Mouse (Mus musculus) gastrocnemius, adult 8-10 months (tissue): Measurements from ENCODE around the gene Vps51. TPM values are rescaled to one million over a fixed set of nuclear protein-coding genes. Genes with fewer than 3 reads are reported as not detected.
"Not testable (repeated sequence)": the region's sequence is repeated elsewhere in the genome, so short reads cannot be mapped to it uniquely, and the experiment has no call there.

Experiments
- DNase-seq, 2 experiments: peaks; one replicate each; pipeline ENCODE4 v3.0.0; 2022; ENCODE audit warnings: low spot score in 2 of 2
- total RNA-seq, 4 experiments: library from RNA; stranded (reverse); gene quantifications; 2 replicates each; pipeline ENCODE4 v1.2.4; 2022

The Vps51 gene
- total RNA-seq, 4 experiments from 2014 or later: 17.0 to 23.5 (median 20.4) TPM

DNA sequence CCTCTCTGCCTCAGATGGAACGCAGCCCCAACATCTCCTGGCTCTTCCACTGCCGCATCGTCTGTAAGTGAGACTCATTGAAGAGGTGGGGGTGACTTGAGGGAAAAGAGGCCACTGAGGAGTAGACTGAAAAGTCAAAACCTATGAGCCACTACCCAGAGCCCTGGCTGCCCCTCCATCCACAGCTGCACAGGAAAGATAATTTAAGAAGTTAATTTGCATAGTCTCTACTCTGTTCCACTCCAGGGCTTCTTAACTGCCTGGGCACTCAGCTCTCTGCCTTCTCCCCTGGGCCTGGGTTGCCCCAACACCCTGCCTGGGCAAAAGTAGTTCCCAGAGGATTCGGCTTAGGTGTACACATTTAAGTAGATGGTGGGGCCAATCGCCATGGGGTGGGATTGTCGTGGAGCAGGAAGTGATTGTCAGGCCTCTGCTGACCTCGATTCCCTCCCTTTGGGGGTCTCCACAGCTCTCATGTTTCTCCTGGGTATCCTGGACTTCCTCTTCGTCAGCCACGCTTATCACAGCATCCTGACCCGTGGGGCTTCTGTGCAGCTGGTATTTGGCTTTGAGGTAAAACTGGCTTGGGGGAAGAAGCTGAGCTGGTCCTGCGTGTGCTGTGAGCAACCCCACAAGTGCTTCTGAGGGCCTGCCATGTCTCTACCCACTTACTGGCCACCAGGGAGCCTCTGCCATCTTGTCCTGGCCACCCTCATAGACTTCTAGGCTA is 28.2 kb downstream of the Vps51 start:
- DNase-seq: no peak

DNA sequence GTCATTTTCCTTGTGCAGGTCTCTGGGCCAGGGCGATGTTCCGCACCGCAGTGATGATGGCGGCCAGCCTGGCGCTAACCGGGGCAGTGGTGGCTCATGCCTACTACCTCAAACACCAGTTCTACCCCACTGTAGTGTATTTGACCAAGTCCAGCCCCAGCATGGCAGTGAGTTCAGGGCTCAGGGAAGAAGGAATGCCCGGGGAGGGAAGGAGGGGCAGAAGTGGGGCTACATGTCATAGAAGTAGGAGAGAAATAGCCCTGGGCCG is 29.2 kb downstream of the Vps51 start:
- DNase-seq: no peak

DNA sequence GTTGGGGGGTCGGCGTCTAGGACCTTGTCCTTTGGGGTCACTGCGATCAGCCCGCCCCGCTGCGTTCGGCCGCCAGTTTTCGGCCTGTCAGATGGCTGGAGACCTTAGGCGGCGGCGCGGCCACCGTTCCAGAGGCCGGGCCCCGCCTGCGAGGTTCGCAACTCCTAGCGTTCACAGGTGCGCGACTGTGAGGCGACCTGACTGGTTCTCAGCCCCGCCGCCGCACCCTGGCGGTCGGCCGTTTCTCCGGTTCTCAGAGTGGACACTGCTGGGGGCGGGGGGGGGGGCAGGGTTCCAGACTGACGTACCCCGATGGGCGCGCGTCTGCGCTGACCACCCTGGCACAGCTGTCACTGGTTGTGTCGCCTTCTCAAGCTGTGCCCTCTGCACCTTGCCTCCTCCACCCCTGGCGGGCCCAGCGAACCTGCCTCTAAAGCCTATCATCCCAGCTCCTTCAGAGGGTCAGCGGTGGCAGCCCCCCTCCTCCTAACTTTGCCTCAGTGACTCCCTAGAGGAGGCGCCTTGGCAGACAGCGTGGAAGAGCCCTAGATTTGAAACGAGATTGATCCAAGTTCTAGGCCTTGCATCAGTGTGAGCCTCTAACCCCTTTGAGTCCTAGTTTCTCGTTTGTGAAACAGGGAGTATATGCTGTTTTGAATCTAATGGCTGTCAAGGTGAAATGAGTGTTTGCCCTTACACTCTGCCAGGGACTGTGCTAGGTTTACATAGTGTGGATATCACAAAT is 29.7 kb downstream of the Vps51 start:
- DNase-seq: no peak

DNA sequence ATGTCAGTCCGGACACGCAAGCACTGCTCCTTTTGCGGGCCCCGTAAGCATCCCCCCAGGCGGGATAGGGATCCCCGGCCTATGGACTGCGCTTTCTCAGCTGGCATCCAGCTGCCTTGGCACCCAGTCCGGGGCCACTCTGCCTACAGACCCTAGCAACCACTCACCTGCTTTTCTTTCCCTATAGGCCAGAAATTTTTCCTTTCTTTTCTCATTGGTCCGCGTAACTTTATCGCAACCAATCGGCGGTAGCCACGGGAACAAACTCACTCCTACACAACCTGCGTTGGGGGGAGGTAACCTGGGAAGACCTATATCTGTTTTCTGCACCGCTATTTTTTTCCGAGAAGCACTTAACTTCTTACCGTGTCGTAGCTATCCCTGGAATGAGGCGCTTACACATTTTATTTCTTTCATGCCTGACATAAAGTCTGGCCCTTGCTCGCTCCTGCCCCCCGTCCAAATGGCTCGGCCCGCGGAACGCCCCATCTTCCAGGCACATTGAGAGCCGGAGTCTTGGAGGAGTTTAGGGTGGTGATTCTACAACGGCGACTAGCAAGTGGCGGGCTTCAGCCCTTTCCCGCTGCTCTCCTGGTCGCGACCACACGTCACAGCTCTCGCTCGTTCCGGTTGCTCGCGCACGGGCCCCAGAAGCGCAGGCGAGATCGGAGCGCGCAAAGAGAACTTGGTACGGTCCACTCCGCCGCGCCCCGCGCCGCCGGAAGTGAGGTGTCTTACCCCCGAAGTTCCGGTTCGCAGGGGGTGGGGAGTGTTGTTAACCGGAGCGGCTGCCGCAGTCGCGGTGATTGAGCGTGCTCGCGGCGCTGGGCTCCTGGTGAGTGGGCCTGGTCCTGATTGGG is 30.5 kb downstream of the Vps51 start, which contains the start of gene Syvn1:
Gene Syvn1, plus strand, starts transcription at position 283 of the 860 bp plus-strand sequence.
- peak; percentile 82 for DNase-seq

DNA sequence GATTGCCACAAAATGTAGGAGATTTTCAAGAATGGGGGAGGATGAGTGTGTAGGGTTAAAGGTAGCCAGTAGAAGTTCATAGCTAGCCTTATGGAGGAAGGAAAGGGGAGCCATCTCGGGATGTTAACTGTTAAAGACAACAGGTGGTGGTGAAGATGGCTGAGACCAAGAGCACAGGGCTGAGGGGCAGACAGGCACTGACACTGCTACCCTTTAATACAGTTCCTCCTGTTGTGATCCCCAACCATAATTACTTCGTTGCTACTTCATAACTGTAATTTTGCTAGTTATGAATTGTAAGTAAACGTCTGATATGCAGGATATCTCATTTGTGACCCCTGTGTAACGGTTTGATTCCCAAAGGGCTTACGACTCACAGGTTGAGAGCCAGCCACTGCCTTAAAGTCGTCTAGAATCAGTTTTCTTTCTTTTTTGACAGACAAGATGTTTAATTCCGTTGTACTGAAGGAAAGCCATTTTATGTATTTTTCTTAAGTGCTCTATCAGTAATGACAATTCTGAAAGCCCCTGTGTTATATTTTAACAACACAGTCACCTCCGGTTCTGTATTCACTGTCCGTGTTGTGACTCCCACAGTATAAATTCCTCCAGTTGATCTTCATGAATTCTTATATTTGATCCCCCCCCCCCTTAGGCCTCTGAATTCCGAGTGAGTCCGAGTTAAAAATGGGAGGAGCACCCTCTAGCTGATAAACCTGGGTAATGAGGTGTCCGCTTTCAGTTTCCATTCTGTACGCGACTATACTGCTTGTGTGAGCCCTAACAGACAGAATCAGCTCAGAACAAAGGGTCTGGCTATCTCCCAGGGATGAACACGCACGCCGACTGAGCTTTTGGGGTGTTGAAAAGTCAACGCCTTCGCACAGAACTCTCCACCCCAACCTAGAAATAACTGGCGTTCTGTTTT is 31.4 kb downstream of the Vps51 start:
- DNase-seq: no peak

DNA sequence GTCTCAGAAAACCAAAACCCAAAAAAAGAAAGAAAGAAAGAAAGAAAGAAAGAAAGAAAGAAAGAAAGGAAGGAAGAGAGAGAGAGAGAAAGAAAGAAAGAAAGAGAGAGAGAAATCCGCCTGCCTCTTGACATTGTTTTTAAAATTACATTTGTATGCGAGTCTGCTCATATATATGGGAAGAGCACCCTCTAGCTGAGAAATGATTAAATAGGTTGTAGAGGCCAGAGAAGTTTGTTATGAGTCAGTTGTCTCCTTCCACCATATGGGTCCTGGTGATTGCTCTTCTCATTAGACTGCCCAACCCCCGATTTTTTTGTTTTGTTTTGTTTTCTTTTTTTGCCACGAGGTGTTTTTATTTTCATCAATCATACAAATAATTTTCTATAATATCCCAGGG is 32.9 kb downstream of the Vps51 start:
- DNase-seq: not testable (repeated sequence)

DNA sequence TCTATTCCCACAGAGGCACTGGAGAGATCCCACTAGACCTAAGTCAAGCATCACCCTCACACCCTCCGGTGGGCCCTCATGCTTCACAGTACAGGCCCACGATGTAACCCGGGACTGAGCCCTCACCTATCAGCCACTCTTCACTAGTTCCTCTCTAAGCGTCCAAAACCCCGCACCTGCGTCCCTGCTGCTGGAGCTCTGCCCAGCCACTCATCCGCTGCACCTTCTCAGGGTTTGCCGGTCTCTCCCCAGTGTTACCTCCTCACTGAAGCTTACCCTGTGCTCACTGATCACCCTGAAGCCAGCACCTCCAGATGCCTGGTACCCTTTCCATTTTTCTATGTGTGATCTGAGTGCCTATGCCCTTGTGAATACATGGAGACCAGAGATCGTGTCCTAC is 34.7 kb downstream of the Vps51 start:
- no peak for DNase-seq

DNA sequence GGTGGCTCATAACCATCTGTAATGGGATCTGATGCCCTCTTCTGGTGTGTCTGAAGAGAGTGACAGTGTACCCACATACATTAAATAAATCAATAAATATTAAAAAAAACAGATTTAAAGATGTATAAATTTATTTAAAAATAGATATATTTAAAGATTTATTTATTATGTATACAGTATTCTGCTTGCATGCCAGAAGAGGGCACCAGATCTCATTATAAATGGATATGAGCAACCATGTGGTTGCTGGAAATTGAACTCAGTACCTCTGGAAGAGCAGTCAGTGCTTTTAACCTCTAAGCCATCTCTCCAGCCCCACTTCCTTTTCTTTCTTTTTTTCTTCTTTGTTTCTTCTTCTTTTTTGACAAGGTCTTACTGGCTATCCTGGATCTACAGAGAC is 37.0 kb downstream of the Vps51 start:
- no peak for DNase-seq

DNA sequence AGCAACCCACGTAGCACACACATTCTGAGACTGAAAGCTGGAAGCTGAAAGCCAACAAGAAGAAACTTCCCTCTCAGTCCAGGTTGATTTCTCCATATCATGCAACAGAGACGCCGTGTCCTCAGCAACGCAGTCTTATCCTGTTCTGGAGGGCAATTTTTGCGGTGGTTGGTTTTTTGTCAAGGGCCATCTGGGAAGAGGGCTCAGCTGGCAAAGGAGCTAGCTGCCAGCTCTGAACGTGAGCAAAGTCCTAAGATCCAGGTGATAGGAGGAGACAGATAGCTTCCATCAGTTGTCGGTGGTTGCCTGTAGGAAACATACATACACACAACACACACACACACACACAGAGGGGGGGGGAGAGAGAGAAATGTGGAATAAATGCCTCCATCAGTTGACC is 38.7 kb downstream of the Vps51 start:
- DNase-seq: no peak

DNA sequence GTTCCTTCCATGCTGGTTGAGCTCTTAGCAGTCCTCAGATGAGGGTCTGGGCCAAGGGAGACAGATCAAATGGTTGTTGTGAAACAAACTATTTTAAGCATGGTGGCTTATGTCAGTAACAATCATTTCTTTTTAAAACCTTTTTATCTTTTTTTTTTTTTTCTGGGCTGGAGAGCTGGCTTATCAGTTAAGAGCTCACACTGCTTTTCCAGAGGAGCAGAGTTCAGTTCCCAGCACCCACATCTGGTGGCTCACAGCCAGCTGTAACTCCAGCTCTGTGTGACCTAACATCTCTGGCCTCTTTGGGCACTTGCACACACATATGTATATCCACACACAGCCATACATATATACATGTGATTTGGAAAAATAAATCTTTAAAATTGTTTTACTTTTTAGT is 39.3 kb downstream of the Vps51 start:
- no peak for DNase-seq

DNA sequence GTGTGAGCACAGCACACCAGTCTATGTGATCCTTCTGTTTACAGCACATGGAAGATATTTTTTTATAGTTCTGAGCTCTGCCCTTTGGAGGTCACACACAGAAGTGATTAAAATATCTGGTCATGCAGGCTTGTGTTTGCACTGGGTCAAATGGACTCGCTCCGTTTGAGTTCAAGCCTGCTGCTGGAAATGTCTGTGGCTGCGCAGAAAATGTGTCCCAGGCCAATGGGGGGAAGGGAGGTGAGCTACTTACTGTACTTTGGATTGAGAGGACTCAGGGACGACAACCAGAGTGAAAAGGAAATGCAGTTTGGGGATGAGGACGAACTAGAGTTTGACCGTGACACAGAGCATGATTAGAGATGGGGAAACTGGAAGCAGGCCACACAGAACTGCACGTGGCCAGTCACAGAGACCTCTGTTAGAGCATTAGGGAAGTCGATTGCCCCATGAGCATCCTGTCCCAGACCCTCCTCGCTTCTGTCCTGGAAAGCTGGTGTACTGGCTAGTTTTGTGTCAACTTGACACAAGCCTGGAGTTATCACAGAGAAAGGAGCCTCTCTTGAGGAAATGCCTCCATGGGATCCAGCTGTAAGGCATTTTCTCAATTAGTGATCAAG is 41.0 kb downstream of the Vps51 start:
- DNase-seq: no peak

DNA sequence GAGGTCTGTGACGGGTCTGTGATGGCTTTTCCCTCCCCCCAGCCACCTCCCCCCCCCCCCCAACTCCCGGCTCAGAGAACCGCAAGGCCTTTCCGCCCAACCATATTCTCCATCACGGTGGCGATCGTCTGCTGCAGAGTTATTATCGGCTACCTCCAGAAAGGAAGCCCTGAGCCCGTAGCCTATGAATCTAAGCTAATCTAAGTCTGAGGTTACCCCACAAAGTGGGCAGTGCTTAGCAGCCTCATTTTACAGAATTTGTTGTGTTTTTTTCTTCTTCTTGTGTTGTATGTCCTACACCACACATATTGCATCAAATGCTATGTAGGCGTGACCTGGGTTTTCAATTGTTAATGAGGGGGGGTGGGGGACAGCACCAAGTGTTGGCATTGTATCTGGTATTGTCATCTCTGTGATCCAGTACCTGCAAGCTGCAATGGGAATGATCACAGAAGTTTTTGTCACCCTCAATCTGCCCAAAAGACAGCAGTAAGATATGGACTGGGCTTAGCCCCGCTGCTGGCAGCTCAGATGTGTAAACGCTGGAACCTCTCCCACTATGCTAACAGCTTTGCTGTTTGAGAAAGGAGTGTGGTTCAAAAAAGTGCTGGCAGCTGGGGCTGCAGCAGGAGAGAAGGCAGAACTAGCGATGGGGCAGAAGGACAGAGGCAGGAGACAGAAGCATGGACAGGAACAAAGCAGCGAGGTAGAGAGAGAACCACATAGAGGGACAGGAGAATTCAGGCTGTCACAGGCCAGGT is 46.3 kb downstream of the Vps51 start:
- DNase-seq: no peak

DNA sequence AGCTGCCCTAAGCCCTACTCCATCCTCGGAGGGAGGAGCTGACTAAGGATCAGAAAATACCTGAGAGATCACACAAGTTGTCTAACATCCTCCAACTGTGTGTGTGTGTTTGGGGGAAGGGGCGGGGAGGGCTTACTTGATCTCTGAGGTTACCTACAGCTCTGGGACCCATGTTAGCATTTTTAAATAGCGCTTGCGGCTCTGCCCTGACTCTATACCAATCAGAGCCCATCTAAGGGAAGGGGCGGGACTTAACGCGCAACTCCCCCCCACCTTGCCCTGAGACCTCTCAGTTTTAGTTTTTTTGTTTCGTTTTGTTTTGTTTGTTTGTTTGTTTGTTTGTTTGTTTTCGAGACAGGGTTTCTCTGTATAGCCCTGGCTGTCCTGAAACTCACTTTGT is 47.6 kb downstream of the Vps51 start:
- no peak for DNase-seq

DNA sequence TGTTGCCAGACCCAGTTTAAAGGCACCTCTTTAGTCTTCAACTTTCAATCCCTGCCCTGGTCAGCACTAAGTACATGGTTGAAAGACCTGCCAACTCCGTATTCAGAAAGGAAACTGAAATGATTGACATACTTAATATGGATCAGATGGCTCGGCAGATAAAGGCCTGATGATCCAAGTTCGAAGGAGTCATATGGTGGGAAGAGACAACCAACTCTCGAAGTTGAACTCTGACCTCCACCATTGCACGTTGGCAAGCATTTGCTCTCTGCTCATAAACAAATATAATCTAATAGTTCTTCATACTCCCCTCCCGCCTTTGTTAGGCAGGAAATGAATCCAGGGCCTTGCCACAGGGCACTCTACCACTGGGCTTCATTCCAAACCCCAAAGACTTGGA is 48.0 kb downstream of the Vps51 start:
- DNase-seq: no peak

DNA sequence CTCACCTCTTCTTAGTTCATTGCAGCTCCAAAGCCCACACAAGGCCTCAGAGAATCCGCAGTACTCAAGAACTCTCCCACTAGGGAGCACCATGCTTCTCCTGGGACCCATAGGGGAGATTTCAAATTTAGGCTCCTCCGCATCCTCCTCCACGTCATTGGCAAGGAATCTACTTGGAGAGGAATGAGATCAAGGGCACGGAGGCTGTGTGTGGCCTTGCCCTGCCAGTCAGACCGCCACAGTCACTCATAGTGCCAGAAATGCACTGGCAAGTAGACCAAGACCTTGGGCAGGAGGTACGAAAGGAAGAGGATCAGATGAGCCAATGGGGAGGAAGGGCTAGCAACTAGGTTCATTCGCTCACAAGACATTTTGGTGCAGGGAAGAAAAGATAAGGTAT is 53.1 kb downstream of the Vps51 start:
- no peak for DNase-seq

DNA sequence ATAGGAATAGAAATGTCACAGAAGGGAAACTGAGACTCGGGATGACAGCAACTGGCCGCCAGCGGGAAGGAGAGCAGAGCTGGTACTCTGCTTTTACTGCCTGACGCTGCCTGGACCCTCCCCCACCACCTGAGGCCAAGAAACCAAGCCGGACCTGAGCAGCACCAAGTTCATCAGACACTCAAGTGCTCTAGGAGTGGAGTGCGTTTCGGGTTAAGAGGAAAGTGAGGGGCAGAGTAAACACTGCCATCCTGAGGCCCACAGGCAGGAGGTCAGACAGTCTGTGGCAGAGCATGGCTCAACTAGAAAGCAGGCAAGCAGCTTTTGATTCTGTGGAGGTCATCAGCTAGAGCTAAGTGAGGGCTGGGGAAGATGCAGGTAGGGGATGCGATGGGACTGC is 54.0 kb downstream of the Vps51 start:
- DNase-seq: no peak

DNA sequence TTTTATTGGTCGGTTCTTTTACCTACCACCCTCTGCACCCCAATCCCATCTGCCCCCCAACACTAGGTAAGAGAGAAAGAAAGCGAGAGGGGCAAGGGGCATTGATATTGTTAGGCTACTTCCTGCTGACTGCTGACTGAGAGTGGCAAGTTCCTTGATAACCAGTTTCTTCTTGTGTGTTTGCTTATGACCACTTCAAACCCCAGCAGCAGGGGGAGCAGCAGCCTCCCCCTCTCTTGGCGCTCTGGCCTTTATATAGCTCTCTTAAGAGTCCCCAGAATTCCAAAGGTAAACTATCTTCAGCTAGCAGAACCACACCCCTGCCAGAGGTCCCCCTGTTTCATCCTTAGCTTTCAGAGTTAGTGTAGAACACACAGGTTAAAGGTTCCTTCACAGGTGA is 56.8 kb downstream of the Vps51 start:
- no peak for DNase-seq

DNA sequence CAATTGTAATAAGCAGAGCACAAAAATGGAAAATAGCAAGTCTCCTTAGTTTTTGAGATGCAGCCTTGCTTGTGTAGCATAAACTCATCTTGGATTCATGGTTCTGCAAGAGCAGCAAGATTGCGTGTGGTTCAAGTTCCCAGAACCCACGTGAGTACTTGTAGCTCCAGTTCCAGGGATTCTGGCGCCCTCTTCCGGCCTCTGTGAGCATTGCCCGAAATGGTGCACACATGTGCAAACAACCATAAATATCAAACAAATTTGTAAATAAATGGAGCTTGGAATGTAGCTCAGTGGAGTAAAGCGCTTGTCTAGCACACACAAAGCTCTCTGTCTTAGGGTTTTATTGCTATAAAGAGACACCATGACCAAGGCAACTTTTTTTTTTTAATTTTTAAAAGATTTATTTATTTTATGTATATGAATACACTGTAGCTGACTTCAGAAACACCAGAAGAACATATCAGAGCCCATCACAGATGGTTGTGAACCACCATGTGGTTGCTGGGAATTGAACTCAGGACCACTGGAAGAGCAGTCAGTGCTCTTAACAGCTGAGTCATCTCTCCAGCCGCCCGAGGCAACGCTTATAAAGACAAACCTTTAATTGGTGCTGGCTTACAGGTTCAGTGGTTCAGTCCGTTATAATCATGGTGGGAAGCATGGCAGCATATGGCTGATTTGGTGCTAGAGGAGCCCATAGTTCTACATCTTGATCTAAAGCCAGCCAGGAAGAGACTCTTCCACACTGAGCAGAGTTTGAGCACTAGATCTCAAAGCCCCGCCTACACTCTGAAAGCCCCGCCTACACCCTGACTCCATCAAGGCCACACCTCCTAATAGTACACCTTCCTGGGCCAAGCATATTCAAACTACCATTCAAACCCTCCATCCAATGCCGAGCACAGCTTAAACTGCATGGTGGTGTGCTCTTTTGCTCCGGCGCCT is 58.6 kb downstream of the Vps51 start:
- peak; percentile 87 to 88 for DNase-seq
